Mouse (Mus musculus) bone marrow, adult 2 months (tissue): ENCODE results near the gene Cep295.

Source experiments
- CTCF ChIP-seq: fragments of 200-500 bp; IDR thresholded peaks from 2 replicates; pipeline ENCODE4 v1.5.1; 2011; ENCODE audit warnings: low read length, control low read depth; ENCODE audit not compliant: control insufficient read depth, insufficient read depth
- POLR2A ChIP-seq: fragments of 200-500 bp; IDR thresholded peaks from 2 replicates; pipeline ENCODE4 v1.6.1; 2011; ENCODE audit warnings: low read depth, mild to moderate bottlenecking, control low read depth, low read length, borderline replicate concordance; ENCODE audit not compliant: control insufficient read depth

- TF ChIP-seq POLR2A = no peak
- TF ChIP-seq CTCF = no peak
These were observed 50.3 kb downstream of the Cep295 start for GRCm38 (mm10) chr9:15307257-15307656.
